Mouse (Mus musculus) neural tube, embryonic 11.5 days (tissue): ENCODE measurements around the gene Vegfc. TPM values are rescaled to one million over a fixed set of nuclear protein-coding genes. Genes with fewer than 3 reads are reported as not detected.

Experiments
- ATAC-seq: fragments of 200-750 bp; cut with Nextera tagmentation; 2 replicates; pipeline ENCODE4 v1.8.0; 2017; ENCODE audit warnings: moderate number of reproducible peaks, mild to moderate bottlenecking, moderate TSS enrichment, moderate library complexity; ENCODE audit not compliant: insufficient read depth, low FRiP score, low TSS enrichment
- DNase-seq: peaks from one replicate; pipeline ENCODE4 v3.0.0-alpha.2; 2015; ENCODE audit warnings: low spot score
- H3K27ac ChIP-seq: fragments of 300-500 bp; sonication (generic); 2 replicates; pipeline ENCODE4 v1.5.1; 2014; ENCODE audit warnings: low read depth, mild to moderate bottlenecking, low read length
- H3K27me3 ChIP-seq: fragments of 300-500 bp; sonication (generic); 2 replicates; pipeline ENCODE4 v1.6.1; 2014; ENCODE audit warnings: mild to moderate bottlenecking, low read length, mixed read lengths; ENCODE audit not compliant: control insufficient read depth, insufficient read depth
- H3K36me3 ChIP-seq: fragments of 300-500 bp; sonication (generic); 2 replicates; pipeline ENCODE4 v1.6.1; 2014; ENCODE audit warnings: mild to moderate bottlenecking, low read length, moderate library complexity, mixed read lengths; ENCODE audit not compliant: control insufficient read depth, insufficient read depth
- H3K4me1 ChIP-seq: fragments of 300-500 bp; sonication (generic); 2 replicates; pipeline ENCODE4 v1.6.1; 2014; ENCODE audit warnings: low read length, mixed read lengths; ENCODE audit not compliant: control insufficient read depth, insufficient read depth
- H3K4me2 ChIP-seq: fragments of 300-500 bp; sonication (generic); 2 replicates; pipeline ENCODE4 v1.6.1; 2014; ENCODE audit warnings: low read depth, mild to moderate bottlenecking, moderate library complexity
- H3K4me3 ChIP-seq: fragments of 300-500 bp; sonication (generic); 2 replicates; pipeline ENCODE4 v1.5.1; 2014; ENCODE audit warnings: low read depth, low read length
- H3K9ac ChIP-seq: fragments of 300-500 bp; sonication (generic); 2 replicates; pipeline ENCODE4 v1.6.1; 2014; ENCODE audit warnings: mild to moderate bottlenecking, low read length
- H3K9me3 ChIP-seq: fragments of 300-500 bp; sonication (generic); 2 replicates; pipeline ENCODE4 v1.6.1; 2016; ENCODE audit warnings: low read length; ENCODE audit not compliant: control insufficient read depth
- WGBS: fragments of 180-500 bp; shearing (Covaris S2); extraction: QIAGEN DNeasy Blood & Tissue Kit; methylation state at CpG from one replicate; pipeline ENCODE4 v1.1.7; 2014; 5-methylcytosine and 5-hydroxymethylcytosine counted together
- polyA plus RNA-seq: library from polyadenylated mRNA; unstranded; fragments of >200 nt; fragmentation: Nextera tagmentation; extraction: Ambion mirVana; gene quantifications from 2 replicates; pipeline ENCODE4 v1.2.1, GENCODE M21; 2014

The Vegfc gene
- polyA plus RNA-seq, 1 experiment from 2014 or later = 9.4 TPM

DNA sequence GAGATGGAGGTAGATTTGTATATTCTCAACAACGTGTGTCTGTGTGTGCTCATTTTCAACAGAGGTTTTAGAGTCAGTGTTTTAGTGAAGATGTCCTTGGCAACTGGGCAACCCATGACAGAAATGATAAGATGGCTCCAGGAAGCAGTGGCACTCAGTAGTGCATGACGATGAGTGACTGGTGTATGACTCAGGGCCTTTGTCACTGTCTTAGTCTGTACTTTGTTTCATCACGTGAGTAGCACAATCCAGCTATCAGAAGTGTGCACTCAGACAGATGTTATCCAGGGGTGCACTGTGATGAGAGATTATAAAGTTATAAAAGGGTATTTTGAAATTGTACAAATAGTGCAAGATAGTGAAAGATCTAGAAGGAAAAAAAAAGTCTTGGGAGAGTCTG is 44.5 kb downstream of the Vegfc start:
- H3K27me3 ChIP-seq = no peaks in the 10 kb centered on the region
- H3K27ac ChIP-seq = no peak overlapping the region
- H3K4me3 ChIP-seq = no peak overlapping the region
- 90% methylated on average over 3 of the region's 3 CpGs for WGBS
- H3K4me1 ChIP-seq = no peaks in the 10 kb centered on the region
- ATAC-seq = no peak
- H3K9me3 ChIP-seq = no peaks in the 10 kb centered on the region
- H3K4me2 ChIP-seq = no peak overlapping the region
- H3K36me3 ChIP-seq = no peaks in the 10 kb centered on the region
- no peak overlapping the region for H3K9ac ChIP-seq
- DNase-seq = no peak

- Histone ChIP-seq H3K9me3 (no peaks in the 10 kb centered on the region), H3K27ac (no peak overlapping the region), H3K4me3 (no peak overlapping the region), H3K9ac (no peak overlapping the region), H3K27me3 (no peaks in the 10 kb centered on the region), H3K4me2 (no peak overlapping the region), H3K36me3 (no peaks in the 10 kb centered on the region), H3K4me1 (no peaks in the 10 kb centered on the region)
- 78% methylated on average over 1 of the region's 1 CpGs for WGBS
- no peak for DNase-seq
- no peak for ATAC-seq
These were observed 44.9 kb downstream of the Vegfc start for GRCm38 (mm10) chr8:54122345-54122744.

DNA sequence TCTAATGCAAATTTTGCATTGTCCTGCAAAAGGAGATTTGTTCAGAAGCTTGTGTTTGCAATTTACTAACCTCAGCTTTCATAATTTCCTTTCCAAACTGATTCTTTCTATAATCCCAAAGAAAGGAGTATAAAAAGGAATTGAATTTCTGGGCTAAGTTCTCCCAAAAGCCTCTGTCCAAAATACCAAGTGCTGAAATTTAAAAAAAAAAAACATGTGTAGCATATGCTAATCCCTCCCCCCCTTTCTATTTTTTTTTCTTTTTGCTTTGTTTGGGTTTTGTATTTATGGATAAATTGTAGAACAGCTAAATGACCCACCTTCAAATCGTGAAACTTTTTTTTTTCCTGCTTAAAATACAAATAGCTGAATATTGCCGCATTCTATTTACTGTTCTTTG is 53.2 kb downstream of the Vegfc start:
- no peaks in the 10 kb centered on the region for H3K36me3 ChIP-seq
- no peaks in the 10 kb centered on the region for H3K9me3 ChIP-seq
- WGBS = 93% methylated on average over 2 of the region's 2 CpGs
- DNase-seq (no peak), ATAC-seq (no peak)
- no peak overlapping the region for H3K27ac ChIP-seq
- H3K27me3 ChIP-seq = no peaks in the 10 kb centered on the region
- H3K9ac ChIP-seq = no peak overlapping the region
- H3K4me1 ChIP-seq = no peaks in the 10 kb centered on the region
- no peak overlapping the region for H3K4me2 ChIP-seq
- no peak overlapping the region for H3K4me3 ChIP-seq

DNA sequence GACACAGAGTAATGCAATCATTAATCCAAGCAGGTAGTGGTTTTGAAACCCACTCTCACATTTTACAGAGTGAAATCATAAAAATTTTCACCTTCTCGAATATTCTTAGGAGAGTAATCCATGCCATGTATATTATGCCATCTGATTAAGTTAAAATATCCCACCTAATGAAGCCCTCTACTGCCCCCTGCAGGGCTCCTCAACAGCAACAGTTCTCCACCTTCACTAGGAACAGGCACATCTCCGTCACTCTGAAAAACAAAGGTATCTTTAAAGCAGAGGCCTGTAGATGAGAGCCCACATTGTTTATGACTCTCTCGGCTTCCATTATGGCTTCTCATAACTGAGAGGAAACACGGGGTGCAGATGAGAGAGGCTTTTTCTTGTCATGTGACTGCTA is 75.8 kb downstream of the Vegfc start:
- DNase-seq (peak; percentile 42), ATAC-seq (no peak)
- Histone ChIP-seq H3K9ac (no peak overlapping the region), H3K27ac (no peak overlapping the region), H3K4me1 (no peaks in the 10 kb centered on the region), H3K9me3 (no peaks in the 10 kb centered on the region), H3K4me2 (no peak overlapping the region), H3K4me3 (no peak overlapping the region), H3K27me3 (no peaks in the 10 kb centered on the region), H3K36me3 (no peaks in the 10 kb centered on the region)
- WGBS = 73% methylated on average over 4 of the region's 4 CpGs

DNA sequence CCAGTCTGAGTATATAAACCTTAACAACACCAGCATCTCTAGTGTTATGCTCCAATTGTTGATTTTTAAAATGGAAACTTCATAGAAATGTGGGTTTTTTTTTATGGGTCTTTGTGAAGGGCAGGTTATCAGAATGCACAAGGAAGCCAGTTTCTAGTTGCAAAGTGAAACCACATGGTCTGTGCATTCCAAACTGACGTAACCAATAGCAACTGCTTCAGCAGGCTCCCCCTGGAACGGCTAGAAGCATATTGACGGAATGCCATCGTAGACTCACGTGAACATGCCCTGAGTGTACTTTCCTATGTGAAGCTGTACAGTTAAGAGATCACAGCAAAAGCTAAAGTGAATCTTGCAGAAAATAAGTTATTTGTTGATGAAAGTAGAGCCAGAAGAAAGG is 86.1 kb downstream of the Vegfc start:
- Histone ChIP-seq H3K4me2 (no peak overlapping the region), H3K4me1 (no peaks in the 10 kb centered on the region), H3K4me3 (no peak overlapping the region), H3K27me3 (no peaks in the 10 kb centered on the region), H3K9ac (no peak overlapping the region), H3K36me3 (no peaks in the 10 kb centered on the region), H3K27ac (no peak overlapping the region), H3K9me3 (no peaks in the 10 kb centered on the region)
- DNase-seq (peak; percentile 30), ATAC-seq (peak; percentile 74; the same call in 1 of the 2 replicates)
- WGBS = 19% methylated on average over 5 of the region's 5 CpGs

DNA sequence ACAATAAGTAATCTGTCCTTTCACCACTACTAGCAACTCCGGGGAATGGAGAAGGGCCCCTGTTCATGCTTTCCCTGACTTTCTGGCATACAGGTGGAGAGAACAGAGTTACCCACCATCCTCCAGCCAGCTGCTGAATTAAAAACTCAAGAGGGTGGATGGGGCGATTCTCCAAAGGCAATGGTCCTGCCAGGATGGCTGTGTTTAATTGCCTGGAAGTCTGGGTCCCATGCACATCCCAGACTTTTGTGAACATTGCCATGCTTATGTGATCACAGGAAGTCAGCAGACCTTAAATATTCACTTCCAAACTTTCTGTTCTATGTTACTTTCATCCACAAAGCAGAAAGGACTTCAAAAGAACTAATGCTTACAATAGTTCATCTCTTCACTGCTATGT is 107.9 kb downstream of the Vegfc start:
- DNase-seq (no peak), ATAC-seq (no peak)
- H3K4me1 ChIP-seq = no peaks in the 10 kb centered on the region
- H3K9me3 ChIP-seq = no peaks in the 10 kb centered on the region
- H3K9ac ChIP-seq = no peak overlapping the region
- no peaks in the 10 kb centered on the region for H3K27me3 ChIP-seq
- H3K4me2 ChIP-seq = no peak overlapping the region
- H3K4me3 ChIP-seq = no peak overlapping the region
- no peaks in the 10 kb centered on the region; the same call in 1 of the 2 replicates for H3K36me3 ChIP-seq
- 90% methylated on average over 2 of the region's 2 CpGs for WGBS
- H3K27ac ChIP-seq = no peak overlapping the region

- no peaks in the 10 kb centered on the region for H3K27me3 ChIP-seq
- H3K9me3 ChIP-seq = no peaks in the 10 kb centered on the region
- H3K4me3 ChIP-seq = no peak overlapping the region
- ATAC-seq = no peak
- H3K36me3 ChIP-seq = no peaks in the 10 kb centered on the region; the same call in 1 of the 2 replicates
- 95% methylated on average over 6 of the region's 6 CpGs for WGBS
- DNase-seq = no peak
- H3K4me2 ChIP-seq = no peak overlapping the region
- H3K4me1 ChIP-seq = no peaks in the 10 kb centered on the region
- no peak overlapping the region for H3K9ac ChIP-seq
- no peak overlapping the region for H3K27ac ChIP-seq
These were observed 108.5 kb downstream of the Vegfc start for GRCm38 (mm10) chr8:54185927-54186326.

- no peaks in the 10 kb centered on the region for H3K4me1 ChIP-seq
- whole genome bisulfite sequencing = 83% methylated on average over 2 of the region's 2 CpGs
- no peak overlapping the region for H3K4me2 ChIP-seq
- no peaks in the 10 kb centered on the region for H3K27me3 ChIP-seq
- H3K4me3 ChIP-seq = no peak overlapping the region
- ATAC-seq = no peak
- no peak overlapping the region for H3K27ac ChIP-seq
- no peaks in the 10 kb centered on the region for H3K36me3 ChIP-seq
- no peak for DNase-seq
- no peaks in the 10 kb centered on the region for H3K9me3 ChIP-seq
- no peak overlapping the region for H3K9ac ChIP-seq
These were observed 138.8 kb downstream of the Vegfc start for GRCm38 (mm10) chr8:54216250-54216649.

DNA sequence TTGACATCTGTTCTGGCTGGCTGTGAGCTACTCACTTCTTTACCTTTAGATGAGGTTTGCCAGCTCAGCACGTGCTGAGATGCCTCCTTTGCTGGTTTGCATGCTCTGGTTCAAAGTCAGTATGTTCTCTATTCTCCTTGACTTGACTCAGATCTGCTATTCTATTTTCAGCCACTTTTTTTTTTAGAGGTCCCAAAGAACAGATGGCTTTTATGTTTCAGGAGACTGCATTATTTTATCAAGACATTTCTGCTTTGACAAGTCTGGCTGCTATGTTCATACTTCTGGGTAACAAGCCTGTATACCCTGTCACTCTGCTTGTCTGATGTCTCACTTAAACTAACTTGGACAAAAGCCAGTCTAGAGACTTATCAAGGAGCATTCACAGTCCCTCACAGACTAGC is 151.4 kb downstream of the Vegfc start:
- no peak for ATAC-seq
- H3K9me3 ChIP-seq = no peaks in the 10 kb centered on the region
- no peak overlapping the region for H3K4me2 ChIP-seq
- 73% methylated on average over 1 of the region's 1 CpGs for WGBS
- no peaks in the 10 kb centered on the region for H3K36me3 ChIP-seq
- no peak for DNase-seq
- no peak overlapping the region for H3K9ac ChIP-seq
- no peak overlapping the region for H3K4me3 ChIP-seq
- H3K27ac ChIP-seq = no peak overlapping the region
- no peaks in the 10 kb centered on the region for H3K4me1 ChIP-seq
- no peaks in the 10 kb centered on the region for H3K27me3 ChIP-seq
